Mouse (Mus musculus): Measurements from ENCODE around the gene Ivns1abp. TPM values are rescaled to one million over a fixed set of nuclear protein-coding genes. Genes with fewer than 3 reads are reported as not detected.

The Ivns1abp gene
- polyA plus RNA-seq, 1 experiment from 2014 or later = 366 TPM

- Histone ChIP-seq H3K27ac (no peak overlapping the region), H3K4me3 (no peak overlapping the region), H3K9me3 (replicated peaks) (no peaks in the 10 kb centered on the region), H3K36me3 (peaks cover 47% of the 10 kb centered on the region), H3K27me3 (ENCODE audit: low read depth, poor library complexity, severe bottlenecking) (no peaks in the 10 kb centered on the region), H3K4me1 (no peaks in the 10 kb centered on the region)
- WGBS = 85% methylated on average over 3 of the region's 3 CpGs
- DNase-seq (ENCODE audit: low spot score) = no peak
Observed at GRCm38 (mm10) chr1:151377353-151377752, 33.1 kb downstream of the Ivns1abp start.

GRCm38 (mm10) chr1:151390029-151390428, 45.8 kb downstream of the Ivns1abp start:
- Histone ChIP-seq H3K27ac (no peak overlapping the region), H3K4me1 (no peaks in the 10 kb centered on the region), H3K4me3 (no peak overlapping the region), H3K27me3 (ENCODE audit: low read depth, poor library complexity, severe bottlenecking) (no peaks in the 10 kb centered on the region), H3K36me3 (peaks cover 30% of the 10 kb centered on the region), H3K9me3 (replicated peaks) (no peaks in the 10 kb centered on the region)
- DNase-seq (ENCODE audit: low spot score) = peak; percentile 34
- WGBS = 96% methylated on average over 1 of the region's 1 CpGs

GRCm38 (mm10) chr1:151409827-151410226, 65.5 kb downstream of the Ivns1abp start:
- WGBS = 82% methylated on average over 3 of the region's 3 CpGs
- H3K36me3 ChIP-seq = peaks cover 68% of the 10 kb centered on the region

More at GRCm38 (mm10) chr1:151409827-151410226, 65.5 kb downstream of the Ivns1abp start:
- Histone ChIP-seq H3K27ac (no peak overlapping the region), H3K4me1 (no peaks in the 10 kb centered on the region), H3K27me3 (ENCODE audit: low read depth, poor library complexity, severe bottlenecking) (no peaks in the 10 kb centered on the region), H3K4me3 (no peak overlapping the region), H3K9me3 (replicated peaks) (no peaks in the 10 kb centered on the region)
- DNase-seq (ENCODE audit: low spot score) = no peak

Other genes starting within 250 kb of the Ivns1abp start
- gene Gm47985, start 161.9 kb upstream of the Ivns1abp start, polyA plus RNA-seq (2016; fragmentation: Nextera tagmentation; extraction: Ambion mirVana) = 0.28 and 0.44 TPM in 2 replicates
- gene Gm8947, start 152.1 kb upstream of the Ivns1abp start, polyA plus RNA-seq (2016; fragmentation: Nextera tagmentation; extraction: Ambion mirVana) = not detected in 2 replicates
- gene Gm47995, start 146.0 kb upstream of the Ivns1abp start, polyA plus RNA-seq (2016; fragmentation: Nextera tagmentation; extraction: Ambion mirVana) = not detected in 2 replicates
- gene 3110040M04Rik, start 140.4 kb upstream of the Ivns1abp start, polyA plus RNA-seq (2016; fragmentation: Nextera tagmentation; extraction: Ambion mirVana) = not detected in 2 replicates
- gene Gm47996, start 134.3 kb upstream of the Ivns1abp start, polyA plus RNA-seq (2016; fragmentation: Nextera tagmentation; extraction: Ambion mirVana) = 0.50 TPM in 1 of 2 replicates, not detected in the other
- gene Swt1, start 84.0 kb downstream of the Ivns1abp start, polyA plus RNA-seq (2016; fragmentation: Nextera tagmentation; extraction: Ambion mirVana) = 18.3 and 19.1 TPM in 2 replicates
- 45.2 and 50.7 TPM in 2 replicates for gene Trmt1l, start 84.1 kb downstream of the Ivns1abp start, polyA plus RNA-seq (2016; fragmentation: Nextera tagmentation; extraction: Ambion mirVana)
- gene Rnf2, start 156.5 kb downstream of the Ivns1abp start, polyA plus RNA-seq (2016; fragmentation: Nextera tagmentation; extraction: Ambion mirVana) = 95.1 and 111 TPM in 2 replicates
- gene Fam129a, start 226.7 kb downstream of the Ivns1abp start, polyA plus RNA-seq (2016; fragmentation: Nextera tagmentation; extraction: Ambion mirVana) = 0.90 and 1.3 TPM in 2 replicates

All from limb, embryonic 10.5 days (tissue).